Mouse (Mus musculus): ENCODE results near the gene Btg2.

Gene Btg2

DNA sequence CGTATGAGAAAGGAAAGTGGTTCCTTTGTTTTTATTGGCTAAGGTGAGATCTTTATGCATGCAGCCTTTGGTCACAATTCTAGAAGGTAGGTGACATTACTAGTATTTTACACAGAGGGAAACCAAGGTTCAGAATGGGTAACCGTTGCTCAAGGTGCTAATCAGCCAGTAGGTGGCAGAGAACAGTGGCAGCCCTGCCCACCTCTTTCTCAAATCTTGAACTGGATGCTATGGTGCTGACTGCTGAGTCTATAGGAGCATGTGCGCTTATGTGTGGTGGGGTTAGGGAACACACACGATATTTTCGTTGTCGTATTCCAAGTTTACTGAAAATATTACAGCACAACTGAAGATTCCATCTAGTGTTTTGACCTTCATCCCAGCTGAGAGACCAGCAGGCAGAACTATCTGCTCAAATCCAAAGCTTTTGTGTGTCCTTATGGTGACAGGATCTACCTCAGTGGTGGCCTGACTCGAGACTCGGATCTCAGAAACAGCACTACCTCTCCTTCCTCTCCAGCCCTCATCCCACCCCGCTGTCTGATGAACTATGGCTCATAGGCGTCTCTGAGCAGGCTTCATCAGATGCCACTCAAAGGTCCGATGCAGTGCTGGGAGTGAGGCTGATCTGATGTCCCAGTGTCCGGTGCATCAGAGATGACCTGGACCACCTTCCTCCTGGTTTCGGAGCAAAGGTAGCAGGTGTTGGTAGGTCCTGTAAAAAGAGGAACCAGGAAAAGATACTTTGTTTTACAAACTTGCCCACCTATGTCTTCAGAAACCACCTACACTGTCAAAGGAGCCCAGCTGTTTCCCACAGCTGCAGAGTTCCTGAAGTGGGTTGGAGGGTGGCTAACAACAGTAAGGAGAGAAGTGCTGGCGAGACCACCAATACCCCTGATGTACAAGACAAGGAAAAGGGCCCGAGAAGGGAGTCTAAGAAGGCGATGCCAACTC, 18.9 kb downstream of the Btg2 start:
- DNase-seq (ENCODE audit: low spot score in 2 of 2) = peak in 1 of 2 experiments; percentile 51

DNA sequence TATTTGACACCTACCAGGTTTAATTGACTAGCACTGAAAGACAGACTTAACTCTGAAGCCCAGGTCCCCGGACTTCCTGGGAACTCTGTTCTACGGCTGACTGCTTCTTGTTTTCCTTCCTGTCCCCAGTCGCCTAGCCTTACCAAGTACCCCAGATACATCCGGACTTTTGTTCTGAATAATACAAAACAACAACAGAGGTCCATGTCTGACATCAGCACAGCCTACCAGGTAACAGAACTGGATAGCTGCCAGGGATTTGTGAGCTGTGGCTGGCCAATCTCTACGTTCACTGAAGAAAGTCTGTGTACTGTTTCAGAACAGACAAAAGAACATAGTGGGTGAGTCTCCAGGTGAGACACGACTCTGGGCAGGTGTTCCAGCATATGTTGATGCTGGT, 20.1 kb downstream of the Btg2 start:
- DNase-seq (ENCODE audit: low spot score in 2 of 2) = no peak

DNA sequence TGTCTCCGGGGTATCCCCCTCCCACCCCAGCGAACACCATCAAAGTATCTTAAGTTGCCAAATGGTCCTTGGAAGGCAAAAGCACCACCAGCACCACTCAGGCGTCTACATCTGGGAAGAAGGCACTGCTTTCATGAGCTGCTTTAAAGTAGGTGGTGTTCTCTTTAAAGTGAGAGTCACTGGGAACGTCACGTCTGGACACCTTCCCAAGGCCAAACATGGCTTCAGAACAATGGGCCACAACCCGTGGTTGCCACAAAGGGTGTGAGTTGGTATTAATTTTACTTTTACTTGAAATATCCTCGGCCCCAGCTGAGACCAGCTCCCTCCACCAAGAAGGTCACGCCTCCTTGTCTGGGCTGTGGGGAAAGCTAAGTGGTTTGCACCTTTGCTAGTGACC, 21.2 kb downstream of the Btg2 start:
- DNase-seq (ENCODE audit: low spot score in 2 of 2) = no peak

GRCm38 (mm10) chr1:134056285-134056684, 22.6 kb downstream of the Btg2 start:
- DNase-seq (ENCODE audit: low spot score in 2 of 2) = no peak

DNA sequence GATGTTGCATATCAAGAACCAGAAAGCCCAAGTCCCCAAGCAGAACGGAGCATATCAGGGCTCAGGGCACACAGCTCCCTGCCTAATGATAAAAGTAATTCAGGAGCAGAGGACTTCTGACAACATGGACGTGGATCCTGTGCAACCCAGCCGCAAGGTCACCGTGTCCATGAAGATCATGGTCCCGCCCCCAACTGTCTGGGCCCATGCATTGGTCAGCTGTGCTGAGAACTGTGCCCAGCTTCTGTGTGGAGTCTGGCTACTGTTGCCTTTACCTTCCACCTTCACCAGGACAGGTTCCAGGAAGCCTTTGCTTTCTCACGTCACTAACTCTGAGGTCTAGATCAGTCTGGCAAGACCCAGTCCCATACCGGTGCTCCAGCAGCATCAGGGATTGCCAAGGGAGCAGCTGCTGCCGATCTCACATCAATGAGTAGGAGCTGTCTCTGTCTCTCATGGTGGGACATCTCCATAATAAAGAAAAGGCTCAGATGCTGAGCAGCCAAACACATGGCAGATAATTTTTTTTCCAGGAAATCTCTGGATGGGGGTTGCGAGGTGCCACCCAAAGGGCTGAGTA, 23.2 kb downstream of the Btg2 start:
- DNase-seq (ENCODE audit: low spot score in 2 of 2) = no peak

GRCm38 (mm10) chr1:134055058-134055457, 23.9 kb downstream of the Btg2 start:
- DNase-seq (ENCODE audit: low spot score in 2 of 2) = no peak

DNA sequence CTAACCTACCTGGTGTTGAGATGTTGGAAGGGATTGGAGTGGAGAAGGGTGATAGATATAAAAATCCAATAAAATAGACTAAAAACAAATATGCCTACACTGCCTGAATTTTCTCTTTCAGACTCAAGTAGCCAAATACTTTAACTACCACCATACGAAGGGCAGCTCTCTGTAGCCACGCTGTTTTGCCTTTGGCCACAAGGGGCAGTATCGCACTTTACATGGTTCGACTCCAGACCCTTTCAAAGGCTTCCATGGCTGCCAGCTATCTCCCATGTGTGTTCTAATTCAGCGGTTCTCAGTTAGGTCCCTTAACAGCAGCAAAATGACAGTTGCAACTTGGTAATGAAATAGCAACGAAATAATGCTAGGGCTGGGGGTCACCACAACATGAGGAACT, 25.7 kb downstream of the Btg2 start:
- peak; percentile 87 to 92 for DNase-seq (ENCODE audit: low spot score in 2 of 2)

DNA sequence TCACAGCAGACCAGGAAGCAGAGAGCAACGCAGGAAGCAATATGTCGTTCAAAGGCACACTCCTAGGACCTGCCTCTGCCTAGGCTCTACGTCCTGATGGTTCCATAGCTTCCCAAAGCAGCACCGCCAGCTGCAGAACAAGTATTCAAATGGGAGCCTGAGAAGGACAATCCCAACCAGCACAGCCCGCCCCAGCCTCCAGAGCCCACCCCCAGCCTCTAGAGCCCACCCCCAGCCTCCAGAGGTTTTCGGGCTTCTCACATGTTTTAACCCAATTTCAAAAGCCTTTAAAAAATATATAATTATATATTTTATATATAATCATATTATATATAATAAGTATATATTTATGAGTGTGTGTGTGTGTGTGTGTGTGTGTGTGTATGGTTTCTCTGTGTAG, 29.4 kb downstream of the Btg2 start:
- DNase-seq (ENCODE audit: low spot score in 2 of 2) = no peak

DNA sequence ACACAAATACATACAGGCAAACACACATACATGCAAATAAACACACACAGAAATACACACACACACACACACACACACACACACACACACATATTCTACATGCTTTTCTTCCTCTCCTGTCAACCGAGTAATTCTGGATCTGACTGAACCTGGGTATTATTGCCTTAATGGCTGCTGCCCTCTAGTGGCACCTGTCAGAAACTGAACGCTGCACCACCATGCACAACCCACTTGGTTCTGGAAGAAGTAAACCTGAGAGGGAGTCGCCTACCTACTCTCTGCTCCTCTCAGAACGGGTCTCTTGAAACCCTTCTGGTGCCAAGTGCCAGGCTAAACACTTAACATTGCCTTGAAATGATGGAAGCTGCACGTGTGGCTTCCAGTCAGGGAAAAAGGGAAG, 30.2 kb downstream of the Btg2 start:
- peak in 1 of 2 experiments; percentile 79 for DNase-seq (ENCODE audit: low spot score in 2 of 2)

DNA sequence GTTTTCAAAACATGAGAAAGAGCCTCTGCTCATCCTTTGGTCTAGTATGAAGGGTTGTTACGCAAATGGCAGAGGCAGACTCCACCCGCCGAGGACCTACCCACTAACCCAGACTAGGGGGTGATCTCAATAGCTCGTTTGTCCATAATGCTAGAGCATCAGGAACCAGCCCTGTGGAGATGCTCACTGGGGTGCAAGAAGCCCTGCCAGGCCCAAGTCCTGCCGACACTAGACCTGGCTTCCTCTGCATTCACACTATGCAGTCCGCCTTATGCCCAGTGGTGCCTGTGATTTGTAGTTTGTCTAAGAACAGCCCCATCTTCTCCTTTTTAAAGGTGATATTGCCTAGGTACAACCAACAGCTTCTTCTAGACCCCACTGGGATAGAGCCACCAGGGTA, 31.5 kb downstream of the Btg2 start:
- DNase-seq (ENCODE audit: low spot score in 2 of 2) = no peak

DNA sequence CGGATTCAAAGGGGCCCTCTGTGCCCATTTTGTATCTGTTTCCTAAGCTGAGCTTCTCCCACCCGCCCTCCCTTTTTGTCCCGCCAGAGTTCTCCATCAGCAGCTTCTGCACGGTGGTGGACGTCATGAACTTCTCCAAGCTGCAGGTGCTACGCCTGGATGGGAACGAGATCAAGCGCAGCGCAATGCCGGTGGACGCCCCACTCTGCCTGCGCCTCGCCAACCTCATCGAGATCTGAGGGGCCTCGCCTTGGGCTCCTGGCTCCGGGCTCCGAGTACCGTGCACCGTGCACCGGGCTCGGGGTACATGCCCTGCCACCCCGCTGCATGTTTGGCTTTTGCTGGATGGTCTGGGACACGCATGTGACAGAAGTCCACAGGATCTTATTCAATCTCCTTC, 32.5 kb downstream of the Btg2 start:
- DNase-seq (ENCODE audit: low spot score in 2 of 2) = no peak

DNA sequence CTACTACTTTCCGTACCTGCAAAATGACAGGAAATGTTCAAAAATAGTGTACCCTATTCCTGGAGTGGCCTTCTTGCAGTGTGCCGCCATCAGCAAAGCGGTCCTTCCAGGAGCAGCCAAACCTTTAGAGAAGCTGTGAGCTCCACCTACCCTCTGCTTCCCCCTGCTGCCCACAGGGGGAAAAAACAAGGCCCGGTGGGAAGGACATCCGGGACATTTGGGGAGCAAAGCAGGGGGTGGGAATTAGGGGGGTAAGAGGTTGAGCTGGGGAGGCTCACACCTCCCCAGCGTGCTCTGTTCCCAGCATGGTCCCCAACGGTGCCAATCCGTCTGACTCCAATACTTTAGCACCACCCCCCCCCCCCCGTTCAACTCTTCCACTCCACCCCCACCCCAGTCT, 32.9 kb downstream of the Btg2 start:
- peak in 1 of 2 experiments; percentile 69 for DNase-seq (ENCODE audit: low spot score in 2 of 2)

- no peak for DNase-seq (ENCODE audit: low spot score in 2 of 2)
Measured at GRCm38 (mm10) chr1:134044805-134045204, 34.1 kb downstream of the Btg2 start.

DNA sequence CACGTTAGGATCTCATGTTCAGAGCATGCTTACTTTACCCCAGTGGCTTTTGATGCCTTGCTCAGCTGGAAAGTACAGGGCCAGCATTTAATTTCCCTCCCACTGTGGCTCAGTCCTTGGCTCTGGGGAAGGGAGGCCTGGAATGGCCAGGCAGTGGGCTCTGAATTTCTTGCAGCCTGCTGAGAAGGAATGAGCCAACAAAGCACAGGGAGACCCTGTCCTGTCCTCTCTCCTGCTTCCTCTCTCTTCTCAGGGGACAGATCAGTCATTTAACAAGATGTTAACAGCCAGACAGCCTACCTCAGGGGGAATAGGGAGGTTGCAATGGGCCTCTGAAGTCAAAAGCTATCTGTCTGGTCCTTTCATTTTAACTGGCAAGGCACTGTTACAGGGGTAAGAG, 36.6 kb downstream of the Btg2 start:
- DNase-seq (ENCODE audit: low spot score in 2 of 2) = no peak

DNA sequence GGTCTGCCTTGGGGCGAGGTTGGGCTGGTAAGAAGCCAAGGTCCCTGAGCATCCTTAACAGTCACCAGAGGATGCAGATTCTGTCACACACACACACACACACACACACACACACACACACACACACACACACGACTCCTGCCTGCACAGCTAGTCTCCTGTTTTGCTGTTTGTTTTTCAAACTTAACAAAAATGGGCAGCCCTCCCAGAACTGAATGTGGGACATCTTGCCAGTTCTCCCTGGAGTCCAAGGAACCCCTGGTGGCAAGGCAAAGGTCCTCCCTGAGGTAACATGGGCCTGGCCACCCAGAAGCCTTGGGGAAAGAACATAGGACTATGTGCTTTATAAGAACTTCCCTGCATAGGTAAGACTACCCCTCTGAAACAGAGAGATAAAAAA, 37.0 kb downstream of the Btg2 start:
- DNase-seq (ENCODE audit: low spot score in 2 of 2) = no peak

DNA sequence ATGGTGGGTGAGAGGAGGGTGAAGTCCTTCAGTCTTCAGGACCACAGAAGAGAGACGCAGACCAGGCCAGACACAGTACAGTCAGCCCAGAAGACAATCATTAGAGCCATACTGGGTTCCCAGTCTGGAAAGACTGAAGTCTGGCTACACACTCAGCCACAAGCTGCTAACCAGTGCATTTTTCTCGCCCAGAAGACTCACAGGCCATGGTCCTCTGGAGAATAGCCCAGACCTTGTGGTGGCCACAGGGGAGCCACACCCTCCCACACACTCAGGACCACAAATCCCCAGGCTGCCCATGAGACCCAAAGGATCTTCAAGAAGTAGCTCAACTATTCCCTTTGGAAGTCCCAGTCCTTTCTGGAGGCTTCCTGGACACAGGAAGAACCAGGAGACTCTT, 39.6 kb downstream of the Btg2 start:
- DNase-seq (ENCODE audit: low spot score in 2 of 2) = no peak

DNA sequence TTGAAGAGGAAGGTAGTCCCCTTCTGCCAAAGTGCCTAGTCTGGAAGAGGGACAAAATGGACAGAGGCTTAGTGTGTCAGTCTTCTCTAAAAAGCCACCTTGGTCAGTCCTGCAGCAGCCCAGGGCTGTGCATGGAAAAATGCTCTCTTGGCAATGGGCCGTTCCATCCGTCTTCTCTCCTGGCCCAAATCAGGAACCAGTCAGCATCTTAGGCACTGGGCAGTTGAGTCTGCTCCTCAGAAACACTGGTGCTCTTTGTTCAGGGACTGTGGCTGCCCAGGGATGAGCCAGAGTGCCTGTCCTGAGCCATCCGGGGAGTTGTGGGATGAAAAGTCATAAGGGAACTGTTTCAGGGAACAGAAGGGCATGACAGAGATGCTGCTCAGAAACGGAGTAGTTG, 40.6 kb downstream of the Btg2 start:
- DNase-seq (ENCODE audit: low spot score in 2 of 2) = no peak

- DNase-seq (ENCODE audit: low spot score in 2 of 2) = no peak
Measured at GRCm38 (mm10) chr1:134037172-134037571, 41.7 kb downstream of the Btg2 start, which contains the start of gene Fmod. Fmod (plus strand) TSS chr1:134037254.

- no peak for DNase-seq (ENCODE audit: low spot score in 2 of 2)
Measured at GRCm38 (mm10) chr1:134036492-134036891, 42.4 kb downstream of the Btg2 start.

- no peak for DNase-seq (ENCODE audit: low spot score in 2 of 2)
Measured at GRCm38 (mm10) chr1:134028161-134028846, 50.6 kb downstream of the Btg2 start.

DNA sequence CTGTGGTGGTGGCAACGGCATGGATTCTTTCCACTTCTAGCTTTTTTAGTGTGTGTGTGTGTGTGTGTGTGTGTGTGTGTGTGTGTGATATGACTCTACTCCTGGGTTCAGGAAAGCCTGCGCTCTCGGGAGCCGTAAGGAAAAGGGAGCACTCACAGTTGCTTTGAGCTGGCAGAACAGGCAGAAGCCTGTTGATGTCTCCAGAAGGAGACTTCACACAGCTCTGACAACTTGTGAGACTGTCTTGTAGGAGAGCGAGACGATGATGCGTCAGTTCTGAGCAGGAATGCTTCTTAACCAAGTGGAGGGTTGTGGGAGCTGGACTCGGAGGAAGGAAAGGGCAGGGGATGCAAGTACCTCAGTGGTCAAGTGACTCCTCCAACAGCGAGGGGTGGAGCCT, 52.2 kb downstream of the Btg2 start:
- DNase-seq (ENCODE audit: low spot score in 2 of 2) = no peak

GRCm38 (mm10) chr1:134025975-134026374, 52.9 kb downstream of the Btg2 start:
- no peak for DNase-seq (ENCODE audit: low spot score in 2 of 2)
